Mouse (Mus musculus): ENCODE results near the gene Ccdc93.

DNA sequence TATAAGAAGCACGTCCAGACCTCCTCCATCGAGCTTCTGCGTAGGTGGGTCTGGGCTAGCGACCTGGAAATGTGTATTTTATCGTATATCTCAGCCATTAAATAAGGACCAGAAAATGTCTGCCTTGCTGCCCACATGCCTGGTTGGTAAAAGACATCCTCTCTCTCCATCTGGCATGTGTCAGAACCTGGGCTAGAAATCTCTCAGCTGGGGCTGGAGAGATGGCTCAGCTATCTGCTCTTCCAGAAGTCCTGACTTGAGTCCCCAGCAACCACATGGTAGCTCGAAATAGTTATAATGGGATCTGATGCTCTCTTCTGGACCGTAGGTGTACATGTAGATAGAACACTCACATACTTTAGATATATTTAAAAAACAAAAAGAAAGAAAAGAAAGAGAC is 5.1 kb downstream of the Ccdc93 start:
- TF ChIP-seq CTCF (conservative IDR thresholded peaks at IDR 0.05; ENCODE audit: insufficient read depth, insufficient read length, low read depth, low read length): no peak
- no peak for TF ChIP-seq POLR2A (IDR thresholded peaks at IDR 0.05; ENCODE audit: low read depth, low read length)

Data from kidney, adult 2 months (tissue).